Mouse (Mus musculus) left cerebral cortex, postnatal 14 days (tissue): ENCODE measurements around the gene Lair1. TPM values are rescaled to one million over a fixed set of nuclear protein-coding genes. Genes with fewer than 3 reads are reported as not detected.
A peak's percentile ranks its signal among the peaks of the same experiment; 100 is the strongest.
"Not testable (repeated sequence)": the region's sequence is repeated elsewhere in the genome, so short reads cannot be mapped to it uniquely, and the experiment has no call there.

Source experiments
- DNase-seq, 2 experiments: peaks; one replicate each; pipeline ENCODE4 v3.0.0; 2021 to 2022; ENCODE audit warnings: low spot score in 2 of 2, mixed read lengths in 1 of 2
- intact Hi-C: fragments of 180-260 bp; cut with DNase I; formaldehyde crosslinking; loops from one replicate; pipeline ENCODE4 v1.15.1; 2025
- long read RNA-seq, 2 experiments: library from polyadenylated mRNA; stranded (forward); transcript quantifications; one replicate each; pipeline ENCODE4 v2.0.0; 2021
- total RNA-seq, 2 experiments: library from RNA; stranded (reverse); gene quantifications; 2 replicates each; pipeline ENCODE4 v1.2.3; 2021

Lair1 gene
- total RNA-seq, result 1 to 10 TPM; 6.5 to 6.7 TPM
- long read RNA-seq, experiment 1, partial matches to known transcripts, result 0 of 1 reads
- long read RNA-seq, experiment 1, other reads (novel, unspliced or antisense), result 1 of 1 reads
- long read RNA-seq, experiment 2, partial matches to known transcripts, result 0 of 2 reads
- long read RNA-seq, experiment 2, other reads (novel, unspliced or antisense), result 0 of 2 reads

DNA sequence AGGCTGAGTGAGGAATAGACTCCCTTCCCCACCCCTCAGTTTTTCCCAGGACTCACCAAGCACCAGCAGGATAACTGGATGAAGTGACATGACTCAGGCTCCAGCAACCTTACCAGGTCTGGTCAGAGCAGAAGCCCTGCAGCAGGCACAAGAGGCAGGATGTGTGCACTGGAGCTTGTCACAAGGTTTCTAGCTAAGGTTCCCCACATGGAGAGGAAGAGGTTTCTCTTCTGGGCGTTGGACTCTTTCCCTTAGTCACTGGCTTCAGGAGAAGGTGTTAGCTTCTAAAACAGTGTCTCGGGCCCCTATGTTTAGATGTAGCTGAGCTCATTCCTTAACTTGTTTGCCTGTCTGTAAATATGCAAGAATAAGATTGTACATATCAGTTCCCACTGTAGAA is at the start of gene Lair1:
Lair1 (minus strand) TSS at position 192 of the 400 bp plus-strand sequence.
- intact Hi-C loops, result no loop called here
- peak; percentile 11 to 25 for DNase-seq

DNA sequence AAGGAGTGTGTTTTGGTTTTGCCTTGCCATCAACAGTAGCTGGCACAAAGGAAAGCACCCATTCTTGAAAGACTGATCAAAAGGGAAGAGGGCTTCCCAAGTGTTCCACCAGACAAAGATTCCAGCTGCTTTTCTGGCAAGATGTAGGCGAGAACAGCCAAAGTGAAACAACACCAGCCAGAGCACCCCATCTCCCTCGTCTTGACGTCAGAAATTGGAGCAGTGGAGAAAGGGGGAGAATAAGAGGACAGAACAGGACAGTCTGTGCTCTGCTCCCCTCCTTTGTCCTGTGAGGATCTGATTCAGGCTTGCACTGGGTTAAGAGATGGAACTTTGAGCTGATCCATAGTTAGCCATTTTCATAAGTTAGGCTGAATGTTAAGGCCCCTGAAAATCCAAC is 48.8 kb upstream of the Lair1 start:
- intact Hi-C loops, result no loop called here
- DNase-seq, result peak in 1 of 2 experiments; percentile 56

DNA sequence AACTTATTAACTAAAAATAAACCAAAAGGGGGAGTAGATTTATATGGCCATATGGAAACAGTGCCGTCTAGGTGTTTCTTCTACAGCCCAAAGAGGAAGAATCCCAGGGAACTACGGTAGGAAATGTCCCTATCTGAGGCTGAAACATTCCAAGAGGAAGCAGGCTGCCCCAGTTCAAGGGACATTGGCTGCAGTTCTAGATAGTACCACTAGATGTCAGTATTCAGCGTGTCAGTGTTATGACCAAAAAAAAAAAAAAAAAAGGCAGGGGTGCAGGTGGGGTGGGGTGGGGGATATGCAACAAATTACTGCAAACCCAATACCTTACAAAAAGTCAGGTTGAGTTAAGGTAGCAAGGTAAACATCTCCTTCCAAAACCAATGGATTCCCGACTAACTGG is 40.4 kb upstream of the Lair1 start:
- peak in 1 of 2 experiments; percentile 57 for DNase-seq
- intact Hi-C loops, result no loop called here

DNA sequence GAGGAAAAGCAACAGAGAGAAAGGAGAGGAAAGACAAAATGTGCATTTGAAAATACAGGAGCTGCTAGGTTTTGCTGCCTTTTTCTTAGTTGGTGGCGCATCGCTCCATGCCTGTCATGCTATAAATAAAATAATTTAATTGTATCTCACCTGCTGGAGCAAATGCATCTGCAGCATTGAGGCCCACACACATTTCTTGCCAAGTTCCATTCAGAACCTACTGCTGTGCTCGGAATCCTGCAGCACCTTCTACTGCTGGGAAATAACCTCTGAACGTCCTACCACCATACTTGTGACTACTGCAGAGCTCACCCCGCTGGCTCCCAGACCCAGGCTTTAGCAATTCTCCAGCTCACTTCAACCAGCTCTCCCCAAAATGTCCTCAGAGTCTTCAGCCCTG is 38.1 kb upstream of the Lair1 start:
- DNase-seq, result peak in 1 of 2 experiments; percentile 35
- intact Hi-C loops, result no loop called here

DNA sequence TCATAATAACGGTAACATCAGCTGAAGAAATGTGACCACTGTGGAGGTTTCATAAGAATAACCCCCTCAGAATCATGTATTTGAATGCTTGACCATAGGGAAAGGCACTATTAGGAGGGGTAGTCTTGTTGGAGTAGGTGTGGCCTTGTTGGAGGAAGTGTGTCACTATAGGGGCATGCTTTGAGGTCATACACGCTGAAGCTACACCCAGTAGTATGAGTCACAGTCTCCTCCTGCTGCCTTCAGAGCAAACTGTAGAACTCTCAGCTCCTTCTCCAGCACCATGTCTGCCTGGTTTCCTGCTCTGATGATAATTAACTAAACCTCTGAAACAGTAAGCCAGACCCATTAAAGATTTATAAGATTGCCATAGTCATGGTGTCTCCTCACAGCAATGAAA is 35.8 kb upstream of the Lair1 start:
- intact Hi-C loops, result loop anchor here (10.0 kb wide), 1 partner anchor 74 kb away; no protein-coding TSS in a partner anchor
- DNase-seq, result no peak

DNA sequence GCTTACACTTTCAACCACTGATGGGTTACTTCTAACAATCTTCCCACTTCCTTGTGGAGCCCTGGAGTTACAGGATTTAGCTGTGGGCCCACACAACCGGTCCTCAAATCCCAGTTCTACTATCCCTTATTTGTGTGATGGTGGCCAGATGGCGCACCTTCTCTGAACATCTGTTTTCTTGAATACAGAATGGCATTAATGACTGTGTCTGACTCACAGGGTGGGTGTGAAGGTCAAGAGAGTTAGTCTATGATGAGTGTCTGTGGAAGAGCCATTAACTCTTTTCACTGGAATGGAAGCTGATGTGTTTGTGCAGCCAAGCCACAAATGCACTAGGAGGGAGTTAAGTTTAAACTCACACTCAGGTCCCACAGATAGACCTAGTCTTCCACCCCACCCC is 35.3 kb upstream of the Lair1 start:
- intact Hi-C loops, result loop anchor here (10.0 kb wide), 1 partner anchor 74 kb away; no protein-coding TSS in a partner anchor
- DNase-seq, result no peak

DNA sequence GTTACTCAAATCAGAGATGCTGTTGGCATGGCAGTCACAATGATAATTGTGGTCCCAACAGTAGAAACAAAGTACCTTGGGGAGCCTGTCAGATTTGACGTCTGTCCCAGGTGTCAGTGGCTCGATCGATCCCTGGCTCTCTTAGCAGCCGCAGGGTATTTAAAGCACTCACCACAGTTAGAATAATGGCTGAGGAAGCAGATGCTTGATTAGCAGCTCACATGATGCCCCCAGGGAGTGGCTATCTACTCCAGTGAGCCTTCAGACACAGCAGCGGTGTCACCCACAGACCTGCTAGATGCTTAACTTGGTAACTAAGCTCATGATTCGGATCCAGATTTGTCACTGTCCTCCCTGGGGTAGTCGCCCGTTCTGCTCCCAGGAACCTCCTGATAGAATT is 28.2 kb upstream of the Lair1 start:
- no peak for DNase-seq
- intact Hi-C loops, result loop anchor here (10.0 kb wide), 1 partner anchor 66 kb away; no protein-coding TSS in a partner anchor

DNA sequence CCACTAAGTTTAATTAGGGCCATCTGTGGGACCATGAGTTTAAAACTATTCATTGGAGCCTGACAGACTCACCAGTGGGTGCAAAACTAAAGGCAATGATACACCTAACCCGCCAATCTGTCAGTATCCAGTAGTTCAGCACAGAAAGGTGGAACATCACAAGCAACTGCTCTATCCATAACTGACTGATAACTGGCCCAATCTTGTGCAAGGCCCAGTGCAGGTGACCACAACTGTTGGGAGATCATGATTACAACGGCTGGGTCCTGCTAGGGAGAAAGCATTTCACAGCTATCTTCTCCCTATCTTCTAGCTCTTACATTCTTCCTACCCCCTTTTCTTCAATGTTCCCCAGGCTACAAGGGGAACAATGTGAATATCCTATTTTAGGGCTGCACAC is 25.7 kb upstream of the Lair1 start:
- intact Hi-C loops, result loop anchor here (2.0 kb wide), 1 partner anchor 30 kb away; the partner anchor contains the start of gene Ttyh1
- DNase-seq, result no peak

DNA sequence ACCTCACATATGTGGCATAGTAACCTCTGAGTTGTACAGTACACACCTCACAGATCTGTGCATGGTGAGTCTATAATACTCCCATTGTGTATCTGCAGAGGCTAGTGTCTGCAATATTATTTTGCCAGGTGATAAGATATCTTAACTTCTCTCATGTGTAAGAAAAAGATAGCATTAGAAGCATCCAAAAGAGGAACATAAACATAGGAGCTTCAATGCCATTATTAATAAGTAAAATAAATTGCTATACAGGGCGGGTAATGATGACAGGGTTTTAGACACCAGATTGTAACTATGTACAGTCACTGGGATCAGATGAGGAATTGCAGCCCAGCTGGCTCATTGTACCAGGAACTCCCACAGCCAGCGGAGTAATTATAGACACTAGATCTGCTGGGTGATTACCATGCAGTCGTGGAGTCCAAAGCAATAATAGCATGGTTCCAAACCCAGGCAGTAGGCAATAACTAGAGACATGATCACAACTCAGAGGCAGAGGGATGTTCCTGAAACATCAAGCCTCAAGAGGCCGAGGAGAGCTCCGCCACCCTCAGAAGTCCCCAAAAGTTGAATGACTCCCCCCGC is 25.0 kb upstream of the Lair1 start:
- DNase-seq, result peak; percentile 61

DNA sequence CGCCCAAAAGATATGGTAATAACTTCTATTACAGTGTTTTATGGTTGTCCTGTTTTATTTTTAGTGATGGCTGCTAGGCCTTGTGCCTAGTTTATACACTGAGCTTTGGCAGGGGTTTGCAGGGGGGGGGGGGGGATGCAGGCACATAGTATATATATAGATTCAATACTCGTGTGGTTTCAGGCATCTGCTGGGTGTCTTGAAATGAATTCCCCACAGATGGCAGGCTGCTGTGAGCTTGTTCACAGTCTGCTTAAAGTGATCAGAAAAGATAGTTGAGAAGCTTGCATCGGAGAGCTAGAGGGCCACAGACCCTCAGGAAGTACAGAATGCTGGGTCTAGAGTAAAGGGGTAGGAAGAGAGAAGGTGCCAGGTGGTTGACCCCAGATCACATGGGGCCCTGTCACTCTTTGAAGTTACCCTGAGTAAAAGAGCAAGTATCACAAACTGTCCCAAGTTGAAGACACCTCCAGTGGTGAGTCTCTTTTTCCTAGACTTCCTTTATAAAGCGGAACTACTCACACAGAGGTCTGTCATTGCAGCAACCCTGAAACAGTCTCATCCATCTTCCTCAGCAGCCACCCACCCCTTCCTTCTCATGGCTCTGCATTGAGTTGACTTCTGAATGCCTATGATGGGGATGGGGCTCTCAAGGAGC is 24.4 kb upstream of the Lair1 start:
- peak; percentile 69 to 82 for DNase-seq
- intact Hi-C loops, result no loop called here

More for the DNA sequence above, 25.0 kb upstream of the Lair1 start:
- intact Hi-C loops, result loop anchor here (2.0 kb wide), 1 partner anchor 31 kb away; the partner anchor contains the start of gene Ttyh1

DNA sequence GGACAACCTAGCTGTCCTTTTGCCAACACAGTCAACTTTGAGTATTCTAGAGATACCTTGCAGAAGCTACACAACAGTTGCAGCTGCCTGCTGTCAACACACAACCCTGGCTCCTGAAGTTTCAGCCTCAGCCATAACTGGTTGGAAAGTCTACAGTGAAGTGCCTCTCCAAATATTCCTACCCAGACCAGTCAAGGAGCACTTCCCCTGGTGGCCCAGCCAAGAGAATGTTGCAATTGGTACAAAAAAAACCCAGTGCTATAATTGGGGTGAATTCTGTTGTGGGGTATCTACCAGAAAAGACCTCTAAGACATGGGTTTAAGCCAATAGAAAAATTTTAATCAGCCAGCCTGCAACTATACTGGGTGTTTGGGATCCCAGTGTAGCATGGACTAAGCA is 22.6 kb upstream of the Lair1 start:
- intact Hi-C loops, result no loop called here
- DNase-seq, result no peak

DNA sequence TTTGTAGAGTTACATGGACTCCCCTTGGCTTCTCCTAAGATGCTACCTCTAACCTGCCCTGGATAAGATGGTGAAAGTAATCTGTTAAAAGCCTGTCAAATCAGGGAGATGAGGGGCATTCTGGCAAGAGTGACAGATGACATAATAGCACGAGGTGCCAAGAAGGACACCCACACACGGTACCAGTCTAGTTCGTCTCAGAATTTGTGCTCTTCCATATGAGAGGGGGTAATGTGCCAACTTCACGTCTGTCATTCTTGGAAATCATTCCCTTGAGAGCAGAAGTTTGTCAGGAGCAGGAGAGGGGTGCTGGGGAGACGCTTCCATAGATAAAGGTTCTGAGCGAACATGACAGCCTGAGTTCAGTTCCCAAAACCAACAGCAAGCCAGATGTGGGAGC is 21.2 kb upstream of the Lair1 start:
- intact Hi-C loops, result no loop called here
- DNase-seq, result peak in 1 of 2 experiments; percentile 25

DNA sequence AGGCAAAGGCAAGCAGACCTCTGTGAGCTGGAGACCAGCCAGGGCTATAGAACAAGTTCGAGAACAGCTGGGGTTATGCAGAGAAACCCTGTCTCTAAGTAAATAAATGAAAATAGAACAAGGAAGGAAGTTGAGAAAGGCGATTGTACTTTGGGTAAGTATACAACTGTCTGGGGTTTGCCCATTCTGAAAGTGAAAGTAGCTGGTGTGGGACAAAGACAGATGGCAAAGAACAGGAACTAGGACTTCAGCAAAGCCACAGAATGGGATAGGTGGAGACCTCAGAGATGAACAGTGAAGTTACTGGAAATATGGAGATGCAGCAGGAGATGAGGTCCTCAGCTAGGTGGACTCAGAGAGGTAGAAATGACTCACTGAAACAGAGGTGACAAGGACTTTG is 19.8 kb upstream of the Lair1 start:
- intact Hi-C loops, result no loop called here
- no peak for DNase-seq

DNA sequence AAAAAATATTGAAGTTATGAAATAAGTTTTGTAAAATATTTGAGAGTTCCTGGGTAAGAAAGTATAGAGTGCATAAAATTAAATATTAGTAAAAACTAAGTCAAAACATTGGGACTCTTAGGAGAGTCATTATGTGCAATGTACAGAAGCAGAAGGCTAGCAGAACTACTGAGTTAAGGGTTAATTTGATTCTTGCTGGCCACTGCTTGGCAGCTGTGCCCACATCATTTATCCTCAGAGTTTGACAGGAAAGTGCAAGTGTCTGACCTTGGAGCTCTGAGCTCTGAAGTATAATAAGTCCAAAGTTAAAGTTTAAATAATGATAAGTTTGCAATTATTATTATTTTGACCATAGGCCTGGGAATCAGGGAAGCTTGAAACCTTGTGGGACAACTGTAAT is 18.7 kb upstream of the Lair1 start:
- no peak for DNase-seq
- intact Hi-C loops, result no loop called here

DNA sequence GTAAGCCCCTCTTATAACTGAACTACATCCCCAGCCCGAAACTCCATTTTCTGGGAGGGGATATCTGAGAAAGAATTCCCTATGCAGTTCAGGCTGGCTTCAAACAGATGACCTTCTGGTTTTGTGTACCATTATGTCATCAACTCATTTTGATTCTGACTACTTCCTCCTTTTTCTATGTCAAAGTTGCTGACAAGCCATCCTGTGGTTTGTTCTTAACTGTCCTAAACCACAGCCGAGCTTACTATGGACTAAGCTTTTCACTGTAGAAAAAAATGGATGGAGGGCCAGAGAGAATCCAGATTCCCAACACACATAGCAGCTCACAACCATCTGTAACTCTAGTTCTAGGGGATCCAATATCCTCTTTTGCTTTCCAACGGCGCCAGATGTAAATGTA is 17.5 kb upstream of the Lair1 start:
- DNase-seq, result no peak
- intact Hi-C loops, result no loop called here

DNA sequence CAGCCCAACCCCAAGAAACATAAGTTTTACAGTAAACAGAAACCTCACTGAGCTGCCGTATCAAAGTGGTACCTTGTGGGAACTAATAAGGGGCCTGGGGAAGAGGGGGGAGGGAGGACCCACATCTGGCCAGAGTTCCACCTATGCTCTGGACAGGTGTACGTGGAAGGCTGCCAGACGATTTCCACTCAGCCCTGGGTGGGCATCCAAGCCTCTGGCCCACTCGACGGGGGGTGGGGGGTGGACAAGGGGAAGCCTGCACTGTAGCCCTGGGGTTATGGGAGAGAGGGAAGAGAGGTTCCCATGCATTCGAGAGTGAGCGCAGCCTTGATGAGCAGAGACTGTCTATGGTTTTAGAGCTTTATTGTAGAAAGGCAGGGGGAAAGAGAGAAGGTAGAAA is 16.5 kb upstream of the Lair1 start:
- DNase-seq, result no peak
- intact Hi-C loops, result no loop called here

DNA sequence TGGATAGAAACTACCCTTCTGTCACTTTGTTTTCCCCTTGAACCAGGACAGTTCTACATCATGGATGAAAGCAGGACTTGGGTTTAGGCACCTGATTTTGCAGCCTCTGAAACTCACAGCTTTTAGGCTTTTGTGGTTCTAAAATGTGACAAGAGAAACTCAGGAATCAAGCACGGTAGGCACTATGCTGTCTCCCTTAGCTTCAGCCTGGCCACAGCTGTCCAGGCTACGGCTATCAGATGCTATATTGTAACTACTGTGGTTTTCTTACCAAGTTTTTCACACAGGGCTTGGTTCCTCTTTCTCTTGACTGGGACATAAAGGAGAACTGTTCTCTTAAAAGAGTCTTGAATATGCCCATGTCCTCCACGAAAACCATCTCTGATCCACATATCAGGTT is 10.1 kb upstream of the Lair1 start:
- intact Hi-C loops, result no loop called here
- no peak for DNase-seq

DNA sequence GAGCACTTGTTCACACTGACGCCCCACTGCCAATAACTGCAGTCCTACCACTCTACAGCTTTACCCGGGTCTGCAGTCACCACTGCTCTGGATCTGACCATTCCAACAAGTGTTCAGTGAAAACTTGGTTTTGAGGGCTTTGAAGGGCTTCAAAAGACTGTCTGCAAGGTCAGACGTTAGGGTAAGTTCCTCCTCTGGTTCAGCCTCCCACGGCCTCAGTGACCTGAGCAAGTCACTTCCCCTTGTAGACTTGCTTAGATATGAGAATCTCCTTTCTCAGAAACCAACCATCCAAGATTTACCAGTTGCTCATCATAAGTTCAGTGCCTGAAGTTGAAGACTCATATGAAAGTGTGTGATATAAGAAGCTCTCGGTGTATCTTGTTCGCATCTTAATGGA is 8.1 kb upstream of the Lair1 start:
- intact Hi-C loops, result no loop called here
- DNase-seq, result no peak

DNA sequence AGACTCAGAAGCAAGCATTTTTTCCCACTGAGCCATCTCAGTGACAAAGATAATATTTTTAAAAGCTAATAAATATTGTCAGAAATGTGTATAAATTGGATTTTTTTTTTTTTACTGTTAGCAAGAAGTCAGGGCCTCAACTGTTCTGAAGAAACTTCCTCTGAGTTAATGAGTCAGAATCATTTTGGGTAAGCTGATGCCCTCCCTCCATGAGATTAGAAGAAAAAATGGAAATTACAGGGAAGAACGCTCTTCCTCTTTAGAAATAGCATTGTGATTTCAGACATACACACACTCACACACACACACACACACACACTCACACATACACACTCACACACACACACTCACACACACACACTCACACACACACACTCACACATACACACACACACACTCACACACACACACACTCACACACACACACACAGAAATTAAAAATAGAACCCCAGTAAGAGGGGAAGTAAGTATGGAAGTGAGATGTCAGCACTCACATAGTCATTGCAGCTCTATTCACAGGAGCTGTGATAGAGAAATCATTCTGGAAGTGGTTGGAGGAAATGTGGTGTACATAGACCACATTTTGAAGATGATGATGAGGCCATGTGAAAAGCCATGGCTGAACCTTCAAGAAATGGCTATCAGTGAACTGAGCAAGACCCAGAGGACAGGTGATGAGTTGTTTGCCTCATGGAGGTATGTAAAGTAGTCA is 866 bp upstream of the Lair1 start:
- no peak for DNase-seq
- intact Hi-C loops, result no loop called here

DNA sequence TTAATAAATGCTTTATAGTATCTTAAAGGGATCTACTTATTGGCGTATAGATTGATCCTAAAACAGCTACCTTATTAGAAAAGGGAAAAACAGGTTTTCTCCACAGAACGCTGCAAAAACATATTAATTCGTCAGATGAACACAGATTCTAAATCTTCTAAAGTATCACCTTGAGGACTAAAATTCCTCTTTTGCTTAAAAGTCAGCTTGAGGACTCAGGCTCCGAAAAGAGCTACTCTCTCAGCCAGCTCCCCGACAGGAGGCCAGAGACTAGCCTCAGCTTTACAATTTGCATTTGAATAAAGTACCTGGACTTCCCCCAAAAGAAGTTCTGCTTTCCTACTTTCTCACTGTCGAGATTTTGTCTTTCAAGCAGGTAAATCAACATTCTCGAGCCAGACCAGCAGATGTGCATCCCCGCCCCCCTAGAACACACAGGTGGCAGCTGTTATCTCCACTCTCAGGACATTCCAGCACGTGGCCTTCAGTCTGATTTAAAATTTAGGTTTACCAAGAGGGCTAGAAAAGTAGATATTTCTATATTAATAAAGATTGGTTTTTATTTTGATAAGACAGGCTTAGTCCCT is 2.3 kb downstream of the Lair1 start:
- DNase-seq, intact Hi-C loops: not testable (repeated sequence)
